Comparison of ENCODE assay signal across 26 mouse cellular contexts in the genomic region with DNA sequence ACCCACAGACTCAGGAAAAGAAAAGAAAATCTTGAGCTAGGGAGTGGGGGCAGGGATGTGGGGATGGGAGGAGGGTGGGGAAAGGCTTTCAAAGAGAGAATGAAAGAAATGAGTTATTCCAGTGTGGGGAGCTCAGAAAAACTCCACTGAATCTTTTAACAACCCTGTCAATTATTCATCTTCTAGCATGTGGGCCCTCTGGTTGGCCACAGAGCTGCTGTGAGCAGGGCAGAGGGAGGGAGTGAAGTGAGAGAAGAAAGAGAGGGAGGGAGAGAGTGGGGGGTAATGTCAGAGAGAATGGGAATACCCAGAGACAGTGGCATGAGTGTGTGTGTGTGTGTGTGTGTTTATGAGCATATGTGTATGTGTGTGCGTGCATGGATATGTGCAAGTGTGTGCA. TPM values are rescaled to one million over a fixed set of nuclear protein-coding genes. Genes with fewer than 3 reads are reported as not detected.
A peak's percentile ranks its signal among the peaks of the same experiment; 100 is the strongest.
DNase-seq lines count a peak whose midpoint lies in the region; ATAC-seq lines count a peak whose summit lies in the region.
"Had no signal": no experiment of that assay in that cellular context is flagged by ENCODE, and none has a peak within 500 bp of the region (broad histone marks: within the 10 kb centered on the region; RNA-seq: fewer than 3 reads in every experiment).

No protein-coding gene starts in this region.

- no peaks in the 10 kb centered on the region for H3K36me3 ChIP-seq in kidney, embryonic 16.5 days (ENCODE audit: insufficient read depth, low read length)
- no peaks in the 10 kb centered on the region for H3K36me3 ChIP-seq in forebrain, embryonic 13.5 days (ENCODE audit: poor library complexity, severe bottlenecking)
- H3K36me3 ChIP-seq in midbrain, embryonic 11.5 days (ENCODE audit: control insufficient read depth, insufficient read depth, low read length): no peaks in the 10 kb centered on the region
- H3K36me3 ChIP-seq: G1E; heart, embryonic 13.5 days; limb, embryonic 12.5 days; neural tube, embryonic 15.5 days had no signal

- H3K9me3 ChIP-seq in kidney, embryonic 16.5 days (ENCODE audit: low read length): no peaks in the 10 kb centered on the region
- no peaks in the 10 kb centered on the region for H3K9me3 ChIP-seq in forebrain, embryonic 13.5 days (replicated peaks)
- H3K9me3 ChIP-seq in midbrain, embryonic 11.5 days (ENCODE audit: control insufficient read depth, low read length): no peaks in the 10 kb centered on the region
- H3K9me3 ChIP-seq: G1E; heart, embryonic 13.5 days; limb, embryonic 12.5 days; neural tube, embryonic 15.5 days had no signal

- ATAC-seq in kidney, embryonic 16.5 days (ENCODE audit: low FRiP score, low TSS enrichment): no peak
- ATAC-seq in forebrain, embryonic 13.5 days: no peak
- no peak for ATAC-seq in midbrain, embryonic 11.5 days (ENCODE audit: low FRiP score)
- ATAC-seq: liver, postnatal 0 days; lung, postnatal 0 days had no signal

- 95% methylated on average over 1 of the region's 1 CpGs for whole genome bisulfite sequencing in kidney, embryonic 16.5 days
- WGBS in forebrain, embryonic 13.5 days: 83% methylated on average over 1 of the region's 1 CpGs
- 97% methylated on average over 1 of the region's 1 CpGs for WGBS in midbrain, embryonic 11.5 days

- H3K4me3 ChIP-seq in kidney, embryonic 16.5 days (ENCODE audit: low read length): no peak overlapping the region
- H3K4me3 ChIP-seq in forebrain, embryonic 13.5 days: no peak overlapping the region
- H3K4me3 ChIP-seq in midbrain, embryonic 11.5 days (ENCODE audit: low read depth, low read length): no peak overlapping the region
- H3K4me3 ChIP-seq: heart, embryonic 13.5 days; limb, embryonic 12.5 days; neural tube, embryonic 15.5 days had no signal

- no peak for DNase-seq in kidney, postnatal 10 days
- DNase-seq in midbrain, embryonic 11.5 days (ENCODE audit: low spot score, missing footprints): peak; percentile 41
- no peak for DNase-seq in Muller cell, postnatal 12 days (ENCODE audit: inconsistent ontology term)
- DNase-seq in embryo, embryonic 11 days: no peak
- DNase-seq in urinary bladder, postnatal 4 days (ENCODE audit: low spot score in 2 of 2): no peak
- DNase-seq: adrenal gland, adult 2 months; B cell, adult 2 months; cerebellum, adult 11-12 months; cerebellum, postnatal 14 days; heart, postnatal 14 days; kidney, adult 11 months; kidney, postnatal 14 days; layer of hippocampus, postnatal 36 days; liver, postnatal 0 days; right cerebral cortex, adult 18-20 months had no signal

- H3K4me2 ChIP-seq in kidney, embryonic 16.5 days (replicated peaks; ENCODE audit: low read depth, low read length): no peak overlapping the region
- H3K4me2 ChIP-seq in forebrain, embryonic 13.5 days: no peak overlapping the region
- no peak overlapping the region for H3K4me2 ChIP-seq in midbrain, embryonic 11.5 days
- H3K4me2 ChIP-seq: heart, embryonic 13.5 days; limb, embryonic 12.5 days; liver, embryonic 11.5 days; neural tube, embryonic 15.5 days had no signal

- H3K27ac ChIP-seq in kidney, embryonic 16.5 days (ENCODE audit: low read length): 0 out of 2 replicates have a peak overlapping the region, but pooled peaks have one; percentile 51
- peak overlapping the region; percentile 76 for H3K27ac ChIP-seq in forebrain, embryonic 13.5 days
- no peak overlapping the region for H3K27ac ChIP-seq in midbrain, embryonic 11.5 days (ENCODE audit: low read depth, low read length)
- H3K27ac ChIP-seq: heart, embryonic 13.5 days; limb, embryonic 12.5 days; macrophage; stomach, postnatal 0 days had no signal

- no peak overlapping the region for H3K9ac ChIP-seq in kidney, embryonic 16.5 days (replicated peaks; ENCODE audit: low read length)
- H3K9ac ChIP-seq in forebrain, embryonic 13.5 days: peak overlapping the region; percentile 45; the same call in 1 of the 2 replicates
- H3K9ac ChIP-seq in midbrain, embryonic 11.5 days (ENCODE audit: low read length): no peak overlapping the region
- H3K9ac ChIP-seq: heart, embryonic 13.5 days; limb, embryonic 12.5 days; liver, postnatal 0 days; neural tube, embryonic 15.5 days had no signal

- peaks cover 16% of the 10 kb centered on the region for H3K4me1 ChIP-seq in kidney, embryonic 16.5 days (ENCODE audit: insufficient read depth, low read length)
- H3K4me1 ChIP-seq in forebrain, embryonic 13.5 days: peaks cover 71% of the 10 kb centered on the region
- H3K4me1 ChIP-seq in midbrain, embryonic 11.5 days (ENCODE audit: control insufficient read depth, insufficient read depth, low read length): peaks cover 14% of the 10 kb centered on the region

- H3K27me3 ChIP-seq in kidney, embryonic 16.5 days (ENCODE audit: insufficient read depth, low read length): no peaks in the 10 kb centered on the region; the same call in 1 of the 2 replicates
- no peaks in the 10 kb centered on the region for H3K27me3 ChIP-seq in forebrain, embryonic 13.5 days
- no peaks in the 10 kb centered on the region for H3K27me3 ChIP-seq in midbrain, embryonic 11.5 days (ENCODE audit: control insufficient read depth, insufficient read depth, low read length)

RNA-seq across cellular contexts. Expression of a gene that starts 9.6 kb away (rescaled TPM):
- 24.1 and 34.2 TPM in 2 replicates for polyA plus RNA-seq in kidney, embryonic 16.5 days (2015; fragmentation: Nextera tagmentation; extraction: Ambion mirVana)
- 7.1 and 7.7 TPM in 2 replicates for polyA plus RNA-seq in forebrain, embryonic 13.5 days (2015; fragmentation: Nextera tagmentation; extraction: Ambion mirVana)
- polyA plus RNA-seq in midbrain, embryonic 11.5 days (2014; fragmentation: Nextera tagmentation; extraction: Ambion mirVana): 7.3 and 9.7 TPM in 2 replicates
- polyA plus RNA-seq: G1E; liver, postnatal 0 days; macrophage had no signal

RNA-seq across cellular contexts. Expression of a gene that starts 47.8 kb away (rescaled TPM):
- polyA plus RNA-seq in kidney, embryonic 16.5 days (2015; fragmentation: Nextera tagmentation; extraction: Ambion mirVana): 25.0 and 45.7 TPM in 2 replicates
- polyA plus RNA-seq in forebrain, embryonic 13.5 days (2015; fragmentation: Nextera tagmentation; extraction: Ambion mirVana): 0.23 and 0.65 TPM in 2 replicates
- polyA plus RNA-seq in midbrain, embryonic 11.5 days (2014; fragmentation: Nextera tagmentation; extraction: Ambion mirVana): 0.12 TPM in 1 of 2 replicates, not detected in the other
- polyA plus RNA-seq: hindbrain, embryonic 11.5 days; liver, embryonic 11.5 days; macrophage had no signal

Comparison
In these comparisons a context has a peak if more than half of its experiments do, and no peak if none do; other contexts are left out.
1. RNA of a gene that starts 47.8 kb away (polyA plus RNA-seq): 25.0 to 45.7 TPM in kidney, embryonic 16.5 days; 0.23 to 0.65 TPM in forebrain, embryonic 13.5 days and 0.12 TPM in midbrain, embryonic 11.5 days; every median in the first group is over 10 times any median in the second.